Mouse (Mus musculus): ENCODE measurements around the gene Ttyh3. TPM values are rescaled to one million over a fixed set of nuclear protein-coding genes. Genes with fewer than 3 reads are reported as not detected.
A peak's percentile ranks its signal among the peaks of the same experiment; 100 is the strongest.

The Ttyh3 gene
- polyA plus RNA-seq, 1 experiment from 2014 or later, result 65.8 TPM

DNA sequence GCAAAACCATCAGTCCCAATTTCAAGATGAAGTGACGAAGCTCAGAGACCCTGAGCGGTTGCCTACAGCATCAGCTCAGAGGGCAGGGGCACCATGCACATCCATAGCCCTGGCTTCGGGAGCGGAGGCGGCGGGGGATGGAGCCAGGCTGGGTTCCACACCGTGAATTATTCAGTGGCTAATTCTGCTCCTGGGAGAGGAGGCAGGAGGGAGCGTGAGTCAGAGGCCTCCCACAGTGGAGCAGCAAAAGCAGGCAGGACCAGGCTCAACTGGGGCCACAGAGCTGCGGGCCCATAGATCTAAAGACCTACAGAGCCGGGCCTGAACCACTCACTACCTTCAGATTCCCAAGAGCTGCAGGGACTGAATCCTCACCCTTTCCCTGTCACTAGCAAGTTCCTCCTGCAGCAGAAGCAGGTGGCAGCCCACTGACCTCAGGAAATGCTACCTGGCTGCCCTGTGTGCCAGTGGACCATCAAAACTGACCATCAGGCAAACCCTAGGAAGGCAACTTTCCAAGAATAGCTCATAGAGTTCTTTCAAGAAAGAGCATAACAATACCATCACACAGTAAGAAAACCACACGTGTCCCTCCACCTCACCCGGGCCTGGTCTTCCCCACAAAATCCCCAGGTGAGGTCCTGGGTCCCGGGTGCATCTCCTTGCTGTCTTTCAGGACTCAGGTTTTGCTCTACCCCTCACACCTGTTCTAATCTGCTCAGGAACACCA, 1.6 kb downstream of the Ttyh3 start:
- 17% methylated on average over 13 of the region's 13 CpGs for WGBS
- peak overlapping the region; percentile 97 for H3K4me2 ChIP-seq (ENCODE audit: low read length)
- H3K36me3 ChIP-seq (ENCODE audit: control insufficient read depth, insufficient read depth, low read length), result peaks cover 39% of the 10 kb centered on the region
- peak overlapping the region; percentile 99 for H3K4me3 ChIP-seq (ENCODE audit: low read depth, low read length)
- H3K9ac ChIP-seq (ENCODE audit: low read length), result peak overlapping the region; percentile 100
- no peaks in the 10 kb centered on the region for H3K9me3 ChIP-seq (replicated peaks; ENCODE audit: control insufficient read depth, low read length)
- peaks cover 35% of the 10 kb centered on the region for H3K4me1 ChIP-seq (ENCODE audit: control insufficient read depth, insufficient read depth, low read length)
- peak overlapping the region; percentile 93 for H3K27ac ChIP-seq (ENCODE audit: low read depth, low read length)
- DNase-seq (ENCODE audit: low spot score) (no peak), ATAC-seq (no peak)
- H3K27me3 ChIP-seq (replicated peaks; ENCODE audit: control insufficient read depth, insufficient read depth, low read length), result no peaks in the 10 kb centered on the region

DNA sequence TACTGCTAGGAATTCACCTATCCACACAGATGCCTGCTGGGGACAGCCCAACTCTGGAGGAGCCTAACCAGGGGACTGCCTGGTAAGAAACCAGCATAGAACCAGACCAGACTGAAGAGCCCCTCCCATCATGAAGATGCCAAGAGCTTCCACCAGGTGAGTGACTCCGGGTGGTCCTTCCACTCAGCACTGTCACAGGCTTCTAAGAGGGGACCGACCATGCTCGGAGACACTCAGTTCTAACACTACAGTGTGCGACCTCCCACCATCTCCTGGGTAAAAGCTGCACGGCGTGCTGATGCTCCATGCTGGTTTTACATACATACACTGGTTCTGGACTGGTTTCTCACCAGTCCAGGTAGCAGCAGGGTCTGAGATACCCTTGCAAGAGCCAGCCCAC, 2.7 kb downstream of the Ttyh3 start:
- no peak for DNase-seq (ENCODE audit: low spot score)
- H3K4me2 ChIP-seq (ENCODE audit: low read length), result peak overlapping the region; percentile 97
- H3K36me3 ChIP-seq (ENCODE audit: control insufficient read depth, insufficient read depth, low read length), result peaks cover 40% of the 10 kb centered on the region
- peaks cover 35% of the 10 kb centered on the region for H3K4me1 ChIP-seq (ENCODE audit: control insufficient read depth, insufficient read depth, low read length)
- H3K27ac ChIP-seq (ENCODE audit: low read depth, low read length), result peak overlapping the region; percentile 44; the same call in 1 of the 2 replicates
- no peaks in the 10 kb centered on the region for H3K9me3 ChIP-seq (replicated peaks; ENCODE audit: control insufficient read depth, low read length)
- H3K27me3 ChIP-seq (replicated peaks; ENCODE audit: control insufficient read depth, insufficient read depth, low read length), result no peaks in the 10 kb centered on the region
- ATAC-seq, result no peak
- peak overlapping the region; percentile 100 for H3K9ac ChIP-seq (ENCODE audit: low read length)
- WGBS, result 78% methylated on average over 6 of the region's 6 CpGs
- H3K4me3 ChIP-seq (ENCODE audit: low read depth, low read length), result peak overlapping the region; percentile 99

DNA sequence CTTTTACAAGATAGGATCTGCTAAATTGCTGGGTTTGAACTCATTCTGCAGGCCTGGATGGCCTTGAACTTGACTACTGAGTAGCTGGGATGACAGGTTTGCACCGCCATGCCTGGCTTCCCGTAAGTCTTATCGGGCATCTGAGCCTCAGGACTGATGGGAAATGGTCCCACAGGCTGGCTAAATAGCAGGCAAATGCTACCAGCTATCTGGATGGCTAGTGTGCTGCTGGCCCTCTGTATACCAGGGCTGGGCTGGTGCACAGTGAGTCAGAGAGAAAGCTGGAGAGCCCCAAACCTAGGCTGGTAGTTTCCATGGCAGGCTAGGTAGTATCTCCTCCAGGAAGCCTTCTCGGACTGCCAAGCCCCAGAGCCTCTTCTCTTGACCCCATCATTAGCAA, 3.4 kb downstream of the Ttyh3 start:
- Histone ChIP-seq H3K36me3 (ENCODE audit: control insufficient read depth, insufficient read depth, low read length) (peaks cover 42% of the 10 kb centered on the region), H3K4me2 (ENCODE audit: low read length) (peak overlapping the region; percentile 97), H3K9me3 (replicated peaks; ENCODE audit: control insufficient read depth, low read length) (no peaks in the 10 kb centered on the region), H3K9ac (ENCODE audit: low read length) (peak overlapping the region; percentile 100; the same call in 1 of the 2 replicates), H3K27ac (ENCODE audit: low read depth, low read length) (0 out of 2 replicates have a peak overlapping the region, but pooled peaks have one; percentile 41), H3K27me3 (replicated peaks; ENCODE audit: control insufficient read depth, insufficient read depth, low read length) (no peaks in the 10 kb centered on the region), H3K4me3 (ENCODE audit: low read depth, low read length) (peak overlapping the region; percentile 99; the same call in 1 of the 2 replicates), H3K4me1 (ENCODE audit: control insufficient read depth, insufficient read depth, low read length) (peaks cover 35% of the 10 kb centered on the region)
- ATAC-seq (no peak), DNase-seq (ENCODE audit: low spot score) (no peak)
- WGBS, result 91% methylated on average over 4 of the region's 4 CpGs

DNA sequence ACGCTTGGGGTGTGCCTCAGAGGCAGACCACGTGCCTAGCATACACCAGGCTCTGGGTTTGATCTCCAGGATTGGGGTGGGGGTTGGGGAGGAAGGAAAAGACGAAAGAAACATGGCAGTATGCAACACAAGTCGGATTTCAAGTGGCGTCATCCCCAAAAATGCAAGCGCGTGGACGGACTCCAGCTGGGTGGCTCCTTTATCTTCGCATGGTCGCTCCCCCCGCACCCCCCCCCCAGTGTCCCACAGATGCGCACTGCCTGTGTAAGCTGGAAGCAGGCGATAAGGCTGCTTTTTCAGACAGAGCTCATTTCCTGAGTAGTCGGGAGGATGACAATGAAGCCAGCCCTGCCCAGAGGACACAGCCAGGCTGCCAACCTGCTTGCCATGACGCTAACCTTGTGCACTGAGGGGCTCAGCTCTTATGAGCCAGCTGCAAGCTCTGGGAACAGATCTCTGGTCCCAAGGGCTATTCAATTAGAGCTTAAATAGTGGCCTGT, 4.1 kb downstream of the Ttyh3 start:
- ATAC-seq, result no peak
- Histone ChIP-seq H3K9ac (ENCODE audit: low read length) (peak overlapping the region; percentile 29; the same call in 1 of the 2 replicates), H3K4me3 (ENCODE audit: low read depth, low read length) (0 out of 2 replicates have a peak overlapping the region, but pooled peaks have one; percentile 99)

DNA sequence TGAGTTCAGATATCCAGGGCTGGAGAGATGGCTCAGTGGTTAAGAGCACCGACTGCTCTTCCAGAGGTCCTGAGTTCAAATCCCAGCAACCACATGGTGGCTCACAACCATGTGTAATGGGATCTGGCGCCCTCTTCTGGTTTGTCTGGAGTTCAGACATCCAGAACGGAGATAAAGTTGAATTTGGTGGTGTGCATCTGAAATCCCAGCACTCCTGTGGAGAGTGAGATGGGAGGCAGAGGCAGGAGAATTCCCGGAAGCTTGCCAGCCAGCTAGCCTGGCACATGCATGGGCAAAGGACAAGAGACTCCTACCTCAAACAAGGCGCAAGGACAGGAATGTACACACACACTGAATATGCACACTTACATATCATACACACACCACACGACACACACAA, 4.6 kb downstream of the Ttyh3 start:
- WGBS, result 86% methylated on average over 6 of the region's 6 CpGs
- Histone ChIP-seq H3K9ac (ENCODE audit: low read length) (no peak overlapping the region), H3K27me3 (replicated peaks; ENCODE audit: control insufficient read depth, insufficient read depth, low read length) (no peaks in the 10 kb centered on the region), H3K9me3 (replicated peaks; ENCODE audit: control insufficient read depth, low read length) (no peaks in the 10 kb centered on the region), H3K27ac (ENCODE audit: low read depth, low read length) (no peak overlapping the region), H3K4me3 (ENCODE audit: low read depth, low read length) (no peak overlapping the region), H3K36me3 (ENCODE audit: control insufficient read depth, insufficient read depth, low read length) (peaks cover 54% of the 10 kb centered on the region), H3K4me1 (ENCODE audit: control insufficient read depth, insufficient read depth, low read length) (peaks cover 30% of the 10 kb centered on the region), H3K4me2 (ENCODE audit: low read length) (no peak overlapping the region; the same call in 1 of the 2 replicates)
- no peak for DNase-seq (ENCODE audit: low spot score)
- no peak for ATAC-seq

More for the DNA sequence above, 4.1 kb downstream of the Ttyh3 start:
- 0 out of 2 replicates have a peak overlapping the region, but pooled peaks have one; percentile 41 for H3K27ac ChIP-seq (ENCODE audit: low read depth, low read length)
- H3K9me3 ChIP-seq (replicated peaks; ENCODE audit: control insufficient read depth, low read length), result no peaks in the 10 kb centered on the region
- peaks cover 33% of the 10 kb centered on the region for H3K4me1 ChIP-seq (ENCODE audit: control insufficient read depth, insufficient read depth, low read length)
- peaks cover 49% of the 10 kb centered on the region for H3K36me3 ChIP-seq (ENCODE audit: control insufficient read depth, insufficient read depth, low read length)
- DNase-seq (ENCODE audit: low spot score), result no peak
- WGBS, result 66% methylated on average over 15 of the region's 15 CpGs
- peak overlapping the region; percentile 97 for H3K4me2 ChIP-seq (ENCODE audit: low read length)
- no peaks in the 10 kb centered on the region for H3K27me3 ChIP-seq (replicated peaks; ENCODE audit: control insufficient read depth, insufficient read depth, low read length)

DNA sequence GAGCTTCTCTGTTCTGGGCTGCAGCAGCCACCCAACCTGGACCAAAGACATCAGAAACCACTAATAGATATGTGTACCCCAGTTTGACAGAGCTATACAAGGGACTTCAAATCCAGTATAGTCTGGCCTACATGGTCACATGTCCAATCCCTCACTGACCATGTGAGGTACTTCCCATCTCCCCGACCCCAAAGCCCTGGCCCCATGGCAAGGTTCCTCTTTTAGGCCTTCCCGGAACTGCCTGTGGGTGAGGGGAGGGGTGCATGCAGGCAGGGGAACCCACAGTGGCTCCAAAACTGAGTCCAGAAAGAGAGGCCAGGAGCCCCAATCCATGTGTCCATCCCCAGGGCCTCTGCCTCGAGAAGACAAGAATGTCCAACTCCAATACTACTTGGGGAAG, 6.8 kb downstream of the Ttyh3 start:
- peaks cover 31% of the 10 kb centered on the region for H3K4me1 ChIP-seq (ENCODE audit: control insufficient read depth, insufficient read depth, low read length)
- no peak overlapping the region for H3K4me3 ChIP-seq (ENCODE audit: low read depth, low read length)
- no peak for DNase-seq (ENCODE audit: low spot score)
- no peak overlapping the region for H3K4me2 ChIP-seq (ENCODE audit: low read length)
- H3K27ac ChIP-seq (ENCODE audit: low read depth, low read length), result no peak overlapping the region
- no peak overlapping the region for H3K9ac ChIP-seq (ENCODE audit: low read length)
- peaks cover 75% of the 10 kb centered on the region for H3K36me3 ChIP-seq (ENCODE audit: control insufficient read depth, insufficient read depth, low read length)
- WGBS, result 70% methylated on average over 3 of the region's 3 CpGs
- ATAC-seq, result no peak
- no peaks in the 10 kb centered on the region for H3K27me3 ChIP-seq (replicated peaks; ENCODE audit: control insufficient read depth, insufficient read depth, low read length)
- no peaks in the 10 kb centered on the region for H3K9me3 ChIP-seq (replicated peaks; ENCODE audit: control insufficient read depth, low read length)

DNA sequence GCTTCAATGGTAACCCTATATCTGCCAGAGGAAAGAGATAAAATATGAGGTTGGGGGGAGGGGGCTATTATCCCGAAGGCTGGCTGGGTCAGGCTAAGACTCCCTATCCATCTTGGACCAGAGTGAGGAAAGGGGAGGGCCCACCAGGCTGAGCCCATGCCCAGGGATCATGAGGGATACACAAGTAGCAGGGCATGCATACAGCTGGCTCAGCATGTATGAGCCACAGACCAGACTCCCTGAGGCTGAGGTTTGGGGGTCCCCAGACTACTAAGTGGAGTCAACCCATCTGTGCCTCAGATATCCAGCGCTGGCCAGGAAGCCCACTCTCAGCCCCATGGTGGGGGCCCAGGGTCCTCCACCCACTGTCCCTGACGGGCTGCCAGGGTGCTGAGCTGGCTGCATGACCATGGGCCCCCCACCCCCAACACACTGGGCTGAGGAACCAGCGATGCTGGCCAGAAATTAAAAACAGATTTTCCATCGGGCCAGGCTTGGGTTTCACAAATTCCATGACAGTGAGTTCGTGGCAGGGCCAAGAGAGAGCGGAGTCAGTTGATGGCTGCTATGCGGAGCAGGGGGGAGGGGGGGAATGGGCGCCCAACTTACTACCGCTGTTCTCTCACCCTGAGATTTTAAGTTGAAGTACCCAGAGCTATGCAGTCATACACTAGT, 7.4 kb downstream of the Ttyh3 start:
- H3K27ac ChIP-seq (ENCODE audit: low read depth, low read length), result no peak overlapping the region
- DNase-seq (ENCODE audit: low spot score) (no peak), ATAC-seq (no peak; the same call in 1 of the 2 replicates)
- H3K27me3 ChIP-seq (replicated peaks; ENCODE audit: control insufficient read depth, insufficient read depth, low read length), result no peaks in the 10 kb centered on the region
- H3K9ac ChIP-seq (ENCODE audit: low read length), result no peak overlapping the region
- peaks cover 78% of the 10 kb centered on the region for H3K36me3 ChIP-seq (ENCODE audit: control insufficient read depth, insufficient read depth, low read length)
- H3K9me3 ChIP-seq (replicated peaks; ENCODE audit: control insufficient read depth, low read length), result no peaks in the 10 kb centered on the region
- peaks cover 24% of the 10 kb centered on the region for H3K4me1 ChIP-seq (ENCODE audit: control insufficient read depth, insufficient read depth, low read length)
- WGBS, result 73% methylated on average over 10 of the region's 10 CpGs
- no peak overlapping the region for H3K4me2 ChIP-seq (ENCODE audit: low read length)
- H3K4me3 ChIP-seq (ENCODE audit: low read depth, low read length), result no peak overlapping the region

DNA sequence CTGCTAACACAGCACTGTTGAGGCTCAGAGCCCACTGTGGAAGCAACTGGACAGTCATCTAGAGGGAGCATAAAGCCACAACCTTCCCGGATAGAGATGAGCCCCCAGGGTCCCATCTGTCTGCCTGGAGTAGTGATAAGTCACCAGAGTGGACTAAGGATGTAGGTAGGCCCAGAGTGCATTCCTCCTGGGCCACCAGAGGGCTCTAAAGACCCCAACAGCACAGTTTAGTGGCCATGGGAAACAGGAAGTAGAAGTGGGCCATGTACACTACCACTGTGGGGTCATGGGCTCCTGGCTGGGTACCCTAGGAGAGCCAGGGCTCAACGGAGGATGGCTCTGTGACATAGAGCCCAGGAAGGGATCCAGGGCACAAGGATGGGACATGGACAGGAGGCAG, 8.0 kb downstream of the Ttyh3 start:
- 89% methylated on average over 2 of the region's 2 CpGs for WGBS
- Histone ChIP-seq H3K27me3 (replicated peaks; ENCODE audit: control insufficient read depth, insufficient read depth, low read length) (no peaks in the 10 kb centered on the region), H3K4me2 (ENCODE audit: low read length) (no peak overlapping the region), H3K36me3 (ENCODE audit: control insufficient read depth, insufficient read depth, low read length) (peaks cover 79% of the 10 kb centered on the region), H3K27ac (ENCODE audit: low read depth, low read length) (no peak overlapping the region), H3K4me1 (ENCODE audit: control insufficient read depth, insufficient read depth, low read length) (peaks cover 18% of the 10 kb centered on the region), H3K9ac (ENCODE audit: low read length) (no peak overlapping the region), H3K9me3 (replicated peaks; ENCODE audit: control insufficient read depth, low read length) (no peaks in the 10 kb centered on the region), H3K4me3 (ENCODE audit: low read depth, low read length) (no peak overlapping the region)
- ATAC-seq (no peak), DNase-seq (ENCODE audit: low spot score) (no peak)

Data from forebrain, embryonic 14.5 days (tissue).